Mouse (Mus musculus) lung, adult 2 months (tissue): ENCODE measurements around the gene Ripor3.

Source experiments
- CTCF ChIP-seq: fragments of 200-500 bp; IDR thresholded peaks from 2 replicates; pipeline ENCODE4 v1.5.1; 2011; ENCODE audit warnings: mild to moderate bottlenecking, low read length, control low read depth; ENCODE audit not compliant: insufficient read depth
- POLR2A ChIP-seq: fragments of 200-500 bp; IDR thresholded peaks from 2 replicates; pipeline ENCODE4 v1.6.1; 2011; ENCODE audit warnings: low read depth, mild to moderate bottlenecking, control low read depth, low read length, borderline replicate concordance; ENCODE audit errors: extremely low read depth

- TF ChIP-seq CTCF (no peak), POLR2A (no peak)
Measured at GRCm38 (mm10) chr2:167935956-167936355, 74.5 kb downstream of the Ripor3 start.
